Comparison of ENCODE assay signal across 9 mouse cellular contexts in genomic region chr3:117826486-117827200, GRCm38 (mm10). TPM values are rescaled to one million over a fixed set of nuclear protein-coding genes. Genes with fewer than 3 reads are reported as not detected.
DNase-seq lines count a peak whose midpoint lies in the region; ATAC-seq lines count a peak whose summit lies in the region.
"Had no signal": no experiment of that assay in that cellular context is flagged by ENCODE, and none has a peak within 500 bp of the region (broad histone marks: within the 10 kb centered on the region; RNA-seq: fewer than 3 reads in every experiment).

No protein-coding gene starts in this region.

- no peaks in the 10 kb centered on the region for H3K9me3 ChIP-seq in hindbrain, embryonic 15.5 days
- no peaks in the 10 kb centered on the region for H3K9me3 ChIP-seq in midbrain, embryonic 12.5 days
- H3K9me3 ChIP-seq: limb, embryonic 12.5 days had no signal

- DNase-seq in layer of hippocampus, adult 11-12 months (ENCODE audit: low spot score) = peak; percentile 41
- no peak for DNase-seq in layer of hippocampus, adult 9-10 months (ENCODE audit: low spot score)
- DNase-seq in right cerebral cortex, postnatal 4 days = peak; percentile 54
- no peak for DNase-seq in gastrocnemius, postnatal 14 days
- no peak for DNase-seq in thymus, postnatal 4 days
- no peak for DNase-seq in spleen, adult 12 weeks (ENCODE audit: low spot score)

- WGBS in hindbrain, embryonic 15.5 days = 52% methylated on average over 6 of the region's 6 CpGs
- 55% methylated on average over 6 of the region's 6 CpGs for WGBS in midbrain, embryonic 12.5 days

- no peak overlapping the region; the same call in 1 of the 2 replicates for H3K27ac ChIP-seq in hindbrain, embryonic 15.5 days (replicated peaks)
- H3K27ac ChIP-seq in midbrain, embryonic 12.5 days (replicated peaks) = no peak overlapping the region
- H3K27ac ChIP-seq: limb, embryonic 12.5 days had no signal

- H3K4me1 ChIP-seq in hindbrain, embryonic 15.5 days (replicated peaks) = peaks cover 3% of the 10 kb centered on the region; the same call in 1 of the 2 replicates
- H3K4me1 ChIP-seq in midbrain, embryonic 12.5 days = peaks cover 8% of the 10 kb centered on the region
- H3K4me1 ChIP-seq: limb, embryonic 12.5 days had no signal

- no peak overlapping the region for H3K9ac ChIP-seq in hindbrain, embryonic 15.5 days
- no peak overlapping the region for H3K9ac ChIP-seq in midbrain, embryonic 12.5 days (replicated peaks)
- H3K9ac ChIP-seq: limb, embryonic 12.5 days had no signal

- H3K4me3 ChIP-seq in hindbrain, embryonic 15.5 days = no peak overlapping the region
- no peak overlapping the region for H3K4me3 ChIP-seq in midbrain, embryonic 12.5 days
- H3K4me3 ChIP-seq: limb, embryonic 12.5 days had no signal

- peak; percentile 96 for ATAC-seq in hindbrain, embryonic 15.5 days (ENCODE audit: low FRiP score, low read depth)
- ATAC-seq in midbrain, embryonic 12.5 days (ENCODE audit: low FRiP score, low read depth) = peak; percentile 97

- H3K27me3 ChIP-seq in hindbrain, embryonic 15.5 days = no peaks in the 10 kb centered on the region
- no peaks in the 10 kb centered on the region for H3K27me3 ChIP-seq in midbrain, embryonic 12.5 days
- H3K27me3 ChIP-seq: limb, embryonic 12.5 days had no signal

- H3K36me3 ChIP-seq in hindbrain, embryonic 15.5 days = no peaks in the 10 kb centered on the region
- no peaks in the 10 kb centered on the region for H3K36me3 ChIP-seq in midbrain, embryonic 12.5 days
- H3K36me3 ChIP-seq: limb, embryonic 12.5 days had no signal

- intact Hi-C loops in gastrocnemius, postnatal 14 days (cut with DNase I; ENCODE audit: low total_unique reads) = no loop called here

- H3K4me2 ChIP-seq in hindbrain, embryonic 15.5 days = no peak overlapping the region
- no peak overlapping the region for H3K4me2 ChIP-seq in midbrain, embryonic 12.5 days (replicated peaks)
- H3K4me2 ChIP-seq: limb, embryonic 12.5 days had no signal

RNA-seq across cellular contexts. Expression of gene Snx7, which starts 42.1 kb away (rescaled TPM):
- 9.4 and 13.1 TPM in 2 replicates for polyA plus RNA-seq in hindbrain, embryonic 15.5 days (2015; fragmentation: Nextera tagmentation; extraction: Ambion mirVana)
- 11.4 and 13.1 TPM in 2 replicates for polyA plus RNA-seq in midbrain, embryonic 12.5 days (2016; fragmentation: Nextera tagmentation; extraction: Ambion mirVana)
- total RNA-seq in gastrocnemius, postnatal 14 days (2021) = 1 to 10 TPM; 5.5 to 7.0 TPM

Comparison
In these comparisons a context has a peak if more than half of its experiments do, and no peak if none do; other contexts are left out.
1. DNase-seq: peak in layer of hippocampus, adult 11-12 months (single experiment) and right cerebral cortex, postnatal 4 days (single experiment); none in layer of hippocampus, adult 9-10 months (single experiment), gastrocnemius, postnatal 14 days (single experiment), thymus, postnatal 4 days (single experiment) and spleen, adult 12 weeks (single experiment).